Mouse (Mus musculus) kidney, adult 9 months (tissue): ENCODE measurements at regions not wholly inside any gene's neighbourhood (a gene's known extent, or its start where the extent isn't known, plus 50 kb on each side); places are given as distances from the start of the nearest gene placed in this dataset.

Experiments
- DNase-seq: peaks from one replicate; pipeline ENCODE4 v3.0.0; 2022

- DNase-seq: no peak
These were observed 425.5 kb downstream of the Cd83 start for GRCm38 (mm10) chr13:44210123-44210522.

GRCm38 (mm10) chr13:44212356-44212755 is 427.8 kb downstream of the Cd83 start:
- no peak for DNase-seq

GRCm38 (mm10) chr13:44212936-44213335 is 428.4 kb downstream of the Cd83 start:
- DNase-seq: no peak

- DNase-seq: no peak
These were observed 433.7 kb downstream of the Cd83 start for GRCm38 (mm10) chr13:44218266-44218665.

GRCm38 (mm10) chr13:44221721-44222120 is 437.1 kb downstream of the Cd83 start:
- no peak for DNase-seq

- no peak for DNase-seq
These were observed 437.8 kb downstream of the Cd83 start for GRCm38 (mm10) chr13:44222335-44222734.

- DNase-seq: no peak
These were observed 443.3 kb downstream of the Cd83 start for GRCm38 (mm10) chr13:44227706-44228459.

- peak; percentile 32 for DNase-seq
These were observed 444.1 kb downstream of the Cd83 start for GRCm38 (mm10) chr13:44228540-44229135.

- DNase-seq: no peak
These were observed 444.6 kb downstream of the Cd83 start for GRCm38 (mm10) chr13:44229136-44229611.

- DNase-seq: no peak
These were observed 446.8 kb downstream of the Cd83 start for GRCm38 (mm10) chr13:44231403-44231802.

- no peak for DNase-seq
These were observed 447.5 kb downstream of the Cd83 start for GRCm38 (mm10) chr13:44231868-44232715.

GRCm38 (mm10) chr13:44232716-44233051 is 448.1 kb downstream of the Cd83 start:
- DNase-seq: no peak

- DNase-seq: no peak
These were observed 449.7 kb downstream of the Cd83 start for GRCm38 (mm10) chr13:44234241-44234640.

GRCm38 (mm10) chr13:44235236-44235635 is 450.7 kb downstream of the Cd83 start:
- no peak for DNase-seq

- no peak for DNase-seq
These were observed 451.4 kb downstream of the Cd83 start for GRCm38 (mm10) chr13:44235941-44236340.

- peak; percentile 25 for DNase-seq
These were observed 453.7 kb downstream of the Cd83 start for GRCm38 (mm10) chr13:44238308-44238707.

- peak; percentile 64 for DNase-seq
These were observed 458.6 kb downstream of the Cd83 start for GRCm38 (mm10) chr13:44243211-44243610.

GRCm38 (mm10) chr13:44246714-44247251 is 462.2 kb downstream of the Cd83 start:
- no peak for DNase-seq

GRCm38 (mm10) chr13:44247861-44248260 is 463.3 kb downstream of the Cd83 start:
- no peak for DNase-seq

GRCm38 (mm10) chr13:44248401-44248800 is 463.8 kb downstream of the Cd83 start:
- no peak for DNase-seq

GRCm38 (mm10) chr13:44249119-44249518 is 464.5 kb downstream of the Cd83 start:
- DNase-seq: no peak

- DNase-seq: no peak
These were observed 466.1 kb downstream of the Cd83 start for GRCm38 (mm10) chr13:44250474-44251201.

- DNase-seq: no peak
These were observed 466.9 kb downstream of the Cd83 start for GRCm38 (mm10) chr13:44251503-44251902.
